Mouse (Mus musculus) CD4-positive helper T cell, adult 2 months (primary cell): ENCODE results near the gene Celsr3.

Source experiments
- DNase-seq: peaks from one replicate; pipeline ENCODE4 v3.0.0-alpha.2; 2012; ENCODE audit warnings: low read depth, missing footprints, low spot score

The Celsr3 gene

GRCm38 (mm10) chr9:108854241-108854696 is 28.1 kb downstream of the Celsr3 start:
- DNase-seq = peak; percentile 91

- no peak for DNase-seq
Measured at GRCm38 (mm10) chr9:108855335-108855734, 29.2 kb downstream of the Celsr3 start.

- no peak for DNase-seq
Measured at GRCm38 (mm10) chr9:108858792-108859527, 32.8 kb downstream of the Celsr3 start.
